ENCODE assay signal across 10 mouse cellular contexts in genomic region chr1:170975751-170976161, GRCm38 (mm10). TPM values are rescaled to one million over a fixed set of nuclear protein-coding genes. Genes with fewer than 3 reads are reported as not detected.
DNase-seq lines count a peak whose midpoint lies in the region; ATAC-seq and TF ChIP-seq lines count a peak whose summit lies in the region.
"Had no signal": no experiment of that assay in that cellular context is flagged by ENCODE, and none has a peak within 500 bp of the region (broad histone marks: within the 10 kb centered on the region; RNA-seq: fewer than 3 reads in every experiment).

No protein-coding gene starts in this region.

- 20% methylated on average over 7 of the region's 7 CpGs for WGBS in liver, embryonic 15.5 days (ENCODE audit: insufficient replicate concordance)
- 52% methylated on average over 7 of the region's 7 CpGs for whole genome bisulfite sequencing in liver, embryonic 11.5 days
- WGBS in kidney, adult 2 months, result 26% methylated on average over 7 of the region's 7 CpGs

- TF ChIP-seq CTCF in kidney, adult 2 months (conservative IDR thresholded peaks at IDR 0.05; ENCODE audit: insufficient read depth, insufficient read length, low read depth, low read length), result no peak

- H3K27ac ChIP-seq in liver, embryonic 15.5 days (replicated peaks), result no peak overlapping the region
- no peak overlapping the region for H3K27ac ChIP-seq in liver, embryonic 11.5 days (ENCODE audit: low read depth, low read length)
- peak overlapping the region; percentile 70 for H3K27ac ChIP-seq in kidney, adult 2 months (ENCODE audit: insufficient read depth, low read depth, low read length)
- H3K27ac ChIP-seq: heart, embryonic 13.5 days had no signal

- no peaks in the 10 kb centered on the region for H3K9me3 ChIP-seq in liver, embryonic 15.5 days (replicated peaks)
- H3K9me3 ChIP-seq in liver, embryonic 11.5 days (ENCODE audit: control insufficient read depth, low read length), result no peaks in the 10 kb centered on the region
- no peaks in the 10 kb centered on the region for H3K9me3 ChIP-seq in megakaryocyte, embryonic 14.5 days
- H3K9me3 ChIP-seq: heart, embryonic 13.5 days had no signal

- no peak overlapping the region for H3K4me2 ChIP-seq in liver, embryonic 15.5 days
- H3K4me2 ChIP-seq in liver, embryonic 11.5 days, result no peak overlapping the region
- H3K4me2 ChIP-seq: heart, embryonic 13.5 days had no signal

- ATAC-seq in liver, embryonic 15.5 days (ENCODE audit: insufficient read depth), result no peak
- no peak for ATAC-seq in liver, embryonic 11.5 days (replicated peaks; ENCODE audit: low FRiP score)
- ATAC-seq: Patski had no signal

- no peak for TF ChIP-seq POLR2A in kidney, adult 2 months (IDR thresholded peaks at IDR 0.05; ENCODE audit: low read depth, low read length)

- peaks cover 2% of the 10 kb centered on the region; the same call in 1 of the 2 replicates for H3K27me3 ChIP-seq in liver, embryonic 15.5 days
- no peaks in the 10 kb centered on the region for H3K27me3 ChIP-seq in liver, embryonic 11.5 days (replicated peaks; ENCODE audit: control insufficient read depth, insufficient read depth, low read length)
- H3K27me3 ChIP-seq in kidney, adult 2 months (replicated peaks; ENCODE audit: control insufficient read depth, insufficient read depth, low read length), result no peaks in the 10 kb centered on the region
- no peaks in the 10 kb centered on the region for H3K27me3 ChIP-seq in megakaryocyte, embryonic 14.5 days (replicated peaks)
- H3K27me3 ChIP-seq: Patski had no signal

- H3K36me3 ChIP-seq in liver, embryonic 15.5 days (replicated peaks), result no peaks in the 10 kb centered on the region
- no peaks in the 10 kb centered on the region for H3K36me3 ChIP-seq in liver, embryonic 11.5 days (ENCODE audit: control insufficient read depth, insufficient read depth, low read length)
- H3K36me3 ChIP-seq in kidney, adult 2 months (ENCODE audit: control insufficient read depth, insufficient read depth, low read length), result no peaks in the 10 kb centered on the region
- H3K36me3 ChIP-seq in megakaryocyte, embryonic 14.5 days (replicated peaks; ENCODE audit: low read length), result peaks cover 5% of the 10 kb centered on the region
- H3K36me3 ChIP-seq: heart, embryonic 13.5 days had no signal

- DNase-seq in liver, embryonic 11.5 days (ENCODE audit: low spot score), result no peak
- DNase-seq in MEL-GATA-1-ER (ENCODE audit: extremely low read depth, low read depth), result peak; percentile 80
- DNase-seq in kidney, adult 2 months, result peak; percentile 91
- no peak for DNase-seq in frontal cortex, postnatal 10 days (ENCODE audit: low spot score in 2 of 2)
- no peak for DNase-seq in adrenal gland, postnatal 36 days

- no peak overlapping the region for H3K9ac ChIP-seq in liver, embryonic 15.5 days
- H3K9ac ChIP-seq in liver, embryonic 11.5 days (ENCODE audit: low read depth, low read length), result no peak overlapping the region
- H3K9ac ChIP-seq: heart, embryonic 13.5 days had no signal

- peak overlapping the region; percentile 26 for H3K4me3 ChIP-seq in liver, embryonic 15.5 days (replicated peaks)
- no peak overlapping the region for H3K4me3 ChIP-seq in liver, embryonic 11.5 days (ENCODE audit: low read depth, low read length)
- peak overlapping the region; percentile 36 for H3K4me3 ChIP-seq in kidney, adult 2 months (ENCODE audit: insufficient read depth, low read depth, low read length)
- H3K4me3 ChIP-seq in megakaryocyte, embryonic 14.5 days (replicated peaks), result peak overlapping the region; percentile 88
- H3K4me3 ChIP-seq: heart, embryonic 13.5 days had no signal

- no peaks in the 10 kb centered on the region for H3K4me1 ChIP-seq in liver, embryonic 15.5 days (replicated peaks)
- no peaks in the 10 kb centered on the region for H3K4me1 ChIP-seq in liver, embryonic 11.5 days (replicated peaks; ENCODE audit: control insufficient read depth, insufficient read depth, low read length)
- peaks cover 4% of the 10 kb centered on the region; the same call in 1 of the 2 replicates for H3K4me1 ChIP-seq in kidney, adult 2 months (ENCODE audit: control insufficient read depth, insufficient read depth, low read length)
- peaks cover 70% of the 10 kb centered on the region for H3K4me1 ChIP-seq in megakaryocyte, embryonic 14.5 days
- H3K4me1 ChIP-seq: heart, embryonic 13.5 days had no signal

RNA-seq across cellular contexts. Expression of gene Fcgr2b, which starts 0.6 kb away (rescaled TPM):
- polyA plus RNA-seq in liver, embryonic 15.5 days (2015; fragmentation: Nextera tagmentation; extraction: Ambion mirVana), result 4.8 and 5.7 TPM in 2 replicates
- polyA plus RNA-seq in liver, embryonic 11.5 days (2014; fragmentation: Nextera tagmentation; extraction: Ambion mirVana), result 1.8 and 2.0 TPM in 2 replicates
- polyA plus RNA-seq in kidney, adult 2 months (2012; rRNA removed), result 61.7 and 64.6 TPM in 2 replicates
- polyA plus RNA-seq in megakaryocyte, embryonic 14.5 days (2012; ENCODE audit: insufficient read depth, low replicate concordance), result 17.6 TPM in 1 of 2 replicates, not detected in the other
- total RNA-seq in adrenal gland, postnatal 36 days (2021), result 1 to 10 TPM; 3.3 to 8.5 TPM

RNA-seq across cellular contexts. Expression of gene Fcgr4, which starts 43.0 kb away (rescaled TPM):
- 3.9 and 4.2 TPM in 2 replicates for polyA plus RNA-seq in liver, embryonic 15.5 days (2015; fragmentation: Nextera tagmentation; extraction: Ambion mirVana)
- polyA plus RNA-seq in liver, embryonic 11.5 days (2014; fragmentation: Nextera tagmentation; extraction: Ambion mirVana), result 1.5 and 2.4 TPM in 2 replicates
- 3.3 and 3.7 TPM in 2 replicates for polyA plus RNA-seq in kidney, adult 2 months (2012; rRNA removed)
- polyA plus RNA-seq in megakaryocyte, embryonic 14.5 days (2012; ENCODE audit: insufficient read depth, low replicate concordance), result 0.07 TPM in 1 of 2 replicates, not detected in the other
- 1 to 10 TPM; 2.6 to 7.6 TPM for total RNA-seq in adrenal gland, postnatal 36 days (2021)

RNA-seq across cellular contexts. Expression of gene Fcrla, which starts 48.4 kb away (rescaled TPM):
- 0.46 and 0.48 TPM in 2 replicates for polyA plus RNA-seq in liver, embryonic 15.5 days (2015; fragmentation: Nextera tagmentation; extraction: Ambion mirVana)
- polyA plus RNA-seq in liver, embryonic 11.5 days (2014; fragmentation: Nextera tagmentation; extraction: Ambion mirVana), result 0.35 and 0.45 TPM in 2 replicates
- polyA plus RNA-seq in kidney, adult 2 months (2012; rRNA removed), result 0.71 and 6.4 TPM in 2 replicates
- not detected in 2 replicates for polyA plus RNA-seq in megakaryocyte, embryonic 14.5 days (2012; ENCODE audit: insufficient read depth, low replicate concordance)
- total RNA-seq in adrenal gland, postnatal 36 days (2021), result under 1 TPM in 1 of 2 experiments, not detected in 1; 0.36 TPM
- polyA plus RNA-seq: lung, embryonic 16.5 days; Patski had no signal

Comparison
In these comparisons a context has a peak if more than half of its experiments do, and no peak if none do; other contexts are left out.
1. DNase-seq: peak in MEL-GATA-1-ER (single experiment) and kidney, adult 2 months (single experiment); none in liver, embryonic 11.5 days (single experiment), frontal cortex, postnatal 10 days (0 of 2) and adrenal gland, postnatal 36 days (0 of 2).